Mouse (Mus musculus): ENCODE measurements around the gene Gm11444.

- no peak for TF ChIP-seq CTCF (IDR thresholded peaks at IDR 0.05; ENCODE audit: insufficient read depth, low read length)
- TF ChIP-seq POLR2A (IDR thresholded peaks at IDR 0.05; ENCODE audit: borderline replicate concordance, extremely low read depth, low read depth, low read length) = no peak
These were observed 11.5 kb downstream of the Gm11444 start for GRCm38 (mm10) chr11:85838424-85839257.

Measured in lung, adult 2 months (tissue).